ENCODE assay signal across 13 mouse cellular contexts in the genomic region with DNA sequence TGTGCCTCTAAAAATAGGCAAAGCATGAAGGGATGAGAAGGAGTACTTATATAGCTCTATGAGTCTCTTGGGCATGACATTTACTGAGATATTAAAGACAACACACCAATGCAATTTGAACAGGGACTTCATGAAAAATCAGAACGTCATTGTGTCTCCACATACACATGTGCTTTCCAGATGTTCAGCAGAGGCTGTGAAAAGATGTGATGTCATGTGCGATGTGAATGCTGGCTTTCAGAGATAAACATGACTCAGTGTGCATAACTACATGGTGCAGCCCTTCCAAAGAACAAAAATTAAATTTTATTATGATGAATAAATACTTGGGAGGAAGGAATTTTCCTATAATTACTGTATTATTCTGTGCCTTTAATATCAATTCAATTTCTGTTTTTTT.
"Had no signal": no experiment of that assay in that cellular context is flagged by ENCODE, and none has a peak within 500 bp of the region (broad histone marks: within the 10 kb centered on the region; RNA-seq: fewer than 3 reads in every experiment).

No protein-coding gene starts in this region.

- H3K4me3 ChIP-seq: kidney, embryonic 15.5 days; midbrain, embryonic 12.5 days; neural tube, embryonic 13.5 days had no signal

- H3K9ac ChIP-seq: kidney, embryonic 15.5 days; liver, embryonic 14.5 days; midbrain, embryonic 12.5 days; neural tube, embryonic 13.5 days had no signal

- DNase-seq: kidney, postnatal 14 days; left cerebral cortex, postnatal 4 days; lung, adult 18-20 months; retina, postnatal 1 day; right cerebral cortex, postnatal 4 days; spleen, adult 18-20 months; thymus, adult 2 months; thymus, postnatal 25 days had no signal

- H3K36me3 ChIP-seq: kidney, embryonic 15.5 days; midbrain, embryonic 12.5 days; neural tube, embryonic 13.5 days had no signal

- ATAC-seq: midbrain, embryonic 16.5 days had no signal

- H3K9me3 ChIP-seq: kidney, embryonic 15.5 days; midbrain, embryonic 12.5 days; neural tube, embryonic 13.5 days had no signal

- H3K4me1 ChIP-seq: kidney, embryonic 15.5 days; midbrain, embryonic 12.5 days; neural tube, embryonic 13.5 days had no signal

- H3K27ac ChIP-seq: kidney, embryonic 15.5 days; liver, embryonic 14.5 days; midbrain, embryonic 12.5 days; neural tube, embryonic 13.5 days had no signal

- H3K27me3 ChIP-seq: kidney, embryonic 15.5 days; midbrain, embryonic 12.5 days; neural tube, embryonic 13.5 days had no signal

- H3K4me2 ChIP-seq: kidney, embryonic 15.5 days; midbrain, embryonic 12.5 days; neural tube, embryonic 13.5 days had no signal
